Mouse (Mus musculus) adrenal gland, postnatal 10 days (tissue): ENCODE measurements around the gene Dhrs1. TPM values are rescaled to one million over a fixed set of nuclear protein-coding genes. Genes with fewer than 3 reads are reported as not detected.

Source experiments
- DNase-seq: peaks from one replicate; pipeline ENCODE4 v3.0.0; 2021; ENCODE audit warnings: mixed read lengths
- long read RNA-seq, 2 experiments: library from polyadenylated mRNA; stranded (forward); transcript quantifications; one replicate each; pipeline ENCODE4 v2.0.0; 2021
- total RNA-seq, 2 experiments: library from RNA; stranded (reverse); gene quantifications; 2 replicates each; pipeline ENCODE4 v1.2.3; 2021

Gene Dhrs1
- total RNA-seq: 10 to 100 TPM; 77.4 to 82.0 TPM
- long read RNA-seq, experiment 1, transcript Dhrs1-201 (9 exons, 1,477 nt): major isoform, 84 of 101 reads
- long read RNA-seq, experiment 1, partial matches to known transcripts: 5 of 101 reads
- long read RNA-seq, experiment 1, other reads (novel, unspliced or antisense): 10 of 101 reads
- long read RNA-seq, experiment 2, transcript Dhrs1-201 (9 exons, 1,477 nt): major isoform, 39 of 44 reads
- long read RNA-seq, experiment 2, partial matches to known transcripts: 4 of 44 reads
- long read RNA-seq, experiment 2, other reads (novel, unspliced or antisense): 1 of 44 reads

GRCm38 (mm10) chr14:55745180-55745860 lies at the start of gene Dhrs1, which contains the start of gene Nop9:
Gene Dhrs1 (minus strand): TSS chr14:55745690.
Gene Nop9 (plus strand): TSS chr14:55745693.
- peak; percentile 96 for DNase-seq

GRCm38 (mm10) chr14:55793946-55794345 lies 48.5 kb upstream of the Dhrs1 start:
- DNase-seq: no peak

- no peak for DNase-seq
Measured at GRCm38 (mm10) chr14:55793461-55793860, 48.0 kb upstream of the Dhrs1 start.

- peak; percentile 55 for DNase-seq
Measured at GRCm38 (mm10) chr14:55788256-55789050, 43.0 kb upstream of the Dhrs1 start, which contains the start of gene Ripk3. Gene Ripk3 (minus strand): TSS chr14:55788865.

- no peak for DNase-seq
Measured at GRCm38 (mm10) chr14:55787731-55788130, 42.2 kb upstream of the Dhrs1 start.

- no peak for DNase-seq
Measured at GRCm38 (mm10) chr14:55785195-55785594, 39.7 kb upstream of the Dhrs1 start.

GRCm38 (mm10) chr14:55783958-55784235 lies 38.4 kb upstream of the Dhrs1 start, which contains the start of gene Adcy4:
Gene Adcy4 (minus strand): TSS chr14:55784095.
- DNase-seq: peak; percentile 34

- peak; percentile 11 for DNase-seq
Measured at GRCm38 (mm10) chr14:55783171-55783957, 37.9 kb upstream of the Dhrs1 start.

- DNase-seq: peak; percentile 4
Measured at GRCm38 (mm10) chr14:55782361-55782960, 37.0 kb upstream of the Dhrs1 start.

- peak; percentile 78 for DNase-seq
Measured at GRCm38 (mm10) chr14:55781310-55781709, 35.8 kb upstream of the Dhrs1 start.

- DNase-seq: peak; percentile 2
Measured at GRCm38 (mm10) chr14:55780736-55781135, 35.2 kb upstream of the Dhrs1 start.

GRCm38 (mm10) chr14:55779656-55780055 lies 34.2 kb upstream of the Dhrs1 start:
- peak; percentile 2 for DNase-seq

GRCm38 (mm10) chr14:55778686-55779085 lies 33.2 kb upstream of the Dhrs1 start:
- DNase-seq: peak; percentile 1

- no peak for DNase-seq
Measured at GRCm38 (mm10) chr14:55777806-55778205, 32.3 kb upstream of the Dhrs1 start.

GRCm38 (mm10) chr14:55777176-55777575 lies 31.7 kb upstream of the Dhrs1 start:
- DNase-seq: no peak

GRCm38 (mm10) chr14:55776711-55777110 lies 31.2 kb upstream of the Dhrs1 start:
- DNase-seq: no peak

GRCm38 (mm10) chr14:55769087-55769703 lies 23.7 kb upstream of the Dhrs1 start:
- DNase-seq: no peak

- DNase-seq: no peak
Measured at GRCm38 (mm10) chr14:55768555-55768954, 23.1 kb upstream of the Dhrs1 start.

GRCm38 (mm10) chr14:55767519-55768414 lies 22.3 kb upstream of the Dhrs1 start:
- peak; percentile 69 for DNase-seq

GRCm38 (mm10) chr14:55765696-55766095 lies 20.2 kb upstream of the Dhrs1 start, which contains the start of gene Ltb4r1:
Gene Ltb4r1 (plus strand): TSS chr14:55765962.
- no peak for DNase-seq
